Mouse (Mus musculus) lung, postnatal 0 days (tissue): Measurements from ENCODE around the gene Fam241b.

Experiments used
- CTCF ChIP-seq: IDR thresholded peaks from 2 replicates; pipeline ENCODE4 v1.5.1; 2016; ENCODE audit warnings: antibody characterized with exemption, mild to moderate bottlenecking
- EP300 ChIP-seq: IDR thresholded peaks from 2 replicates; pipeline ENCODE4 v1.6.1; 2016; ENCODE audit warnings: antibody characterized with exemption, mild to moderate bottlenecking, control low read depth

DNA sequence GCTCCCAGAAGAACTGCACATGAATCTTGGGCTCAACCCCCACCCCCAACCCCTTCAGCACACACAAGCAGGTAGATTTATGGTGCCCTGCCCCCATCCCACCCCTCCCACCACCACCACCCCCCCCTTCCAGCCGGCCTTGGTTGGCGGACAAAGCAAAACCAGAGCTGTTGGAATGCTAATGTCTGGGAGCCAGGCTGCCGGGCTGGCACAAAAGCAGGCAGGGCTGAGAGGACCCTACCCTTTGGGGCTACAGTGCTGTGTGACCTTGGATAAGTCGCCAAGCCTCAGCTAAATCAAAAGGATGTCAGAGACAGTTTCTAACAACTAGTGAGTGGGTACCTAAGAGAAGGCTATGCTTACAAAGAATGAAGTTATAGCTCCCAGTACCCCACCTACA lies 6.6 kb downstream of the Fam241b start:
- TF ChIP-seq CTCF = no peak
- no peak for TF ChIP-seq EP300
